Mouse (Mus musculus) lung, postnatal 36 days (tissue): ENCODE data around the gene Thbs2.
"Not testable (repeated sequence)": the region's sequence is repeated elsewhere in the genome, so short reads cannot be mapped to it uniquely, and the experiment has no call there.

Experiments
- DNase-seq: peaks from one replicate; pipeline ENCODE4 v3.0.0; 2022; ENCODE audit warnings: mixed read lengths

The Thbs2 gene

GRCm38 (mm10) chr17:14627828-14628338 is 66.2 kb downstream of the Thbs2 start:
- DNase-seq, result no peak

GRCm38 (mm10) chr17:14624433-14624832 is 69.6 kb downstream of the Thbs2 start:
- no peak for DNase-seq

GRCm38 (mm10) chr17:14621006-14621405 is 73.0 kb downstream of the Thbs2 start:
- DNase-seq, result not testable (repeated sequence)

- no peak for DNase-seq
Observed at GRCm38 (mm10) chr17:14620037-14620436, 74.0 kb downstream of the Thbs2 start.

GRCm38 (mm10) chr17:14619038-14619437 is 75.0 kb downstream of the Thbs2 start:
- DNase-seq, result no peak
